Mouse (Mus musculus) liver, embryonic 18 days (tissue): ENCODE measurements around the gene Vrk2. TPM values are rescaled to one million over a fixed set of nuclear protein-coding genes. Genes with fewer than 3 reads are reported as not detected.

Experiments used
- polyA plus RNA-seq: library from polyadenylated mRNA; depleted of rRNA; stranded (reverse); fragments of >200 nt; gene quantifications from 2 replicates; pipeline ENCODE4 v1.2.3, GENCODE M21; 2012; rRNA removed

The Vrk2 gene
- 6.5 and 6.7 TPM in 2 replicates for polyA plus RNA-seq

DNA sequence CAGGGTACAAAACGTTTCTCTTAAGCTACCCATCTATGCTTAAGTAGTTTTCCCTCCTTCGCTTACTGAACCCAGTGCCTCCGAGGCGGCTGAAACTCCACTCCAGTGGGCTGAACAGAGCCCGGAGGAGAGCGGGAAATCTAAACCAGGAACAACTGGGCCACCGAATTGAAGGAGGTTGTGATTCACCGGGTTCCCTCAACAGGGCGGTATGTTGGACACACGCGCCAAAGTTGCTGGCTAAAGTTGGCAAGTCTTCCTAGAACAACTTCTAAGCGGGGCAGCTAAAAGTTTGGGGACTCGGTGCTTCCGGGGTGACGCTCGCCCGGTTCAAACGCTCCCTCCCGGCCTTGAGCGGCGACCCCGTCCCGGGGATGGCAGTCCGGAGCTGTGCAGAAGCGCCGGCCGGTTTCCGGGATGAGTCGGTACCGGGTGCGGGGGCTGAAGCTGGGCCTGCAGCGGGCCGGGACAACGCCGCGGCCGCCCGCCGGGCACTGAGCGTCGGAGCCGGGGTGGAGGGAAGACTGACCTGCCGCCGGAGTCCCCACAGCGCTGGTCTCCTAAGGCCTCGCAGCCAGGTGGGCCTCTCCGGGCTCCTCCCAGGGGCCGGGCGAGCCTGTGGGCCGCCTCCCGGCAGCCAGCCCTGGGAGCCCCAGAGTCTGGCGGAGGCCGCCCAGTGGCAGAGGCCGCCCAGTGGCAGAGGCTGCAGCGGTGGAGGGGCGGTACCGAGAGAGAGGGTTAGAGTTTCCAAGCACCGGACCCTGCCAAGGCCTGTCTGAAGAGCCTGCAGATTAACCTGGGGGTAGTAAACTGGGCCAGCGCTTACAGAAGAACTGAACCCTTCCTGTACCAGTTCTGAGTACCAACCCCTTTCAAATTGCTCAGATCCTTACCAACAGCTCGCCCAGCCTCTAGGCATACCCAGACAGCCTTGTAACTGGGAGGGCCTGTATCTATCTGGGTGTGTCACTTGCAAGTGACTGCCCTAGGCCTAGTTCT lies at the start of gene Vrk2, which contains the start of gene Gm6899:
TSS of gene Vrk2 (minus strand) at position 939 of the 999 bp plus-strand sequence.
TSS of gene Gm6899 (plus strand) at position 181 of the 999 bp plus-strand sequence.

Other genes with a start within 250 kb of the Vrk2 start
- gene Fancl, start 207.9 kb downstream of the Vrk2 start, polyA plus RNA-seq: 6.7 and 7.8 TPM in 2 replicates
- gene Gm6899, start 758 bp downstream of the Vrk2 start, polyA plus RNA-seq: not detected in 2 replicates